Mouse (Mus musculus) telencephalon, adult 2 months (tissue): ENCODE measurements at regions not wholly inside any gene's neighbourhood (a gene's known extent, or its start where the extent isn't known, plus 50 kb on each side); places are given as distances from the start of the nearest gene placed in this dataset.
"Not testable (repeated sequence)": the region's sequence is repeated elsewhere in the genome, so short reads cannot be mapped to it uniquely, and the experiment has no call there.

Experiments
- DNase-seq: peaks from one replicate; pipeline ENCODE4 v3.0.0-alpha.2; 2011; ENCODE audit warnings: low read depth, low spot score

DNA sequence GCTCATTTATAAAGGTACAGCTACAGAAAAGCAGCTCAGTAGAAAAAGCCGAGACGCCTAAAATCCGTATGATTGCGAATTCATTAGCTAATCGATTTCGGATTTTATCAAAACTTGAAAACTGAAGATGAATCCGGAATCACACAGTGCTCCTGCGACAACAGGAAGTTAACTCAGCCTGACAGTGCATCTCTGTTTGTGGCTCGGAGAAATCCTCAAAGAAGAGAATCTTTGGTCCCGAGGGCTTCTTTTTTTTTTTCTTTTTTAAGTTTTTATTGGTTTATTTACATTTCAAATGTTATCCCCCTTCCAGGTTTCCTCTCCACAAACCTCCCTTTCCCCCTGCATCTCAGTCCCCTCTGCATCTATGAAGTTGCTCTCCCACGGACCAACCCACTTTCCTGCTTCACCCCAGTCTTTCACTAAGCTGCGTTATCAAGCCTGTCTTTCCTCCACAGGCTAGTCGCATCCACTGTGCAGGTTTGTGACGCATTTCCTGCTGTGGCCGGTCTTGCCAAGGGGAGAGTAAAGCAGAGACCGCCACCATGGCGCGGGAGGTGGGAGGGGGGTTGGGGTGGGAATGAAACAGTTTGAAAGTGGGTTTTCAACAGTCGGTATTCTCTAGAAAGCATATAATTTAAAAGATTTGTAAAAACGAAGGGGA, 593.4 kb upstream of the Snrpn start:
- DNase-seq, result peak; percentile 74

DNA sequence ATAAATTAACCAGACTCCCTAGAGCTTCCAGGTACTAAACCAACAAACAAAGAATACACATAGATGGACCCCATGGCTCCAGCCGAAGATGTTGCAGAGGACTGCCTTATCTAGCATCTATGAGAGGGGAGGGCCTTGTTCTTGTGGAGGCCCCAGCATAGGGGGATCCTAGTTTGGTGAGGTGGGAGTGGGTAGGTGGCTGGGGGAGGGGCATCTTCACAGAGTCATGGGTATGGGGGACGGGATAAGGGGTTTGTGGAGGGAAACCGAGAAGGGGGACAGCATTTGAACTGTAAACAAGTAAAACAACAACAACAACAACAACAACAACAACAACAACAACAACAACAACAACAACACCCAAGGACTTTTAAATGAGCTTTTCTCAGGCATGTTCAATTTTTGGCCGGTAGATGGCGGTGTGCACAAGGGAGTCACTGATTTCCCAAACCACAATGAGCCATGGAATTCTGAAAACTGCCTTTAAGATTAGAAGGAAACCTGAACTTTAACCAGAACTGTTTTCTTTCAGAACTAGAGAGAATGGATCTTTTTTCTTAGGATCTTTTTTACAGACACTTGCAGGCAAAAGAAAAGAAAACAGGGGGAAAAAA, 588.2 kb upstream of the Snrpn start:
- not testable (repeated sequence) for DNase-seq
